Mouse (Mus musculus) MEL (cell line): ENCODE data around the gene Srsf10. TPM values are rescaled to one million over a fixed set of nuclear protein-coding genes. Genes with fewer than 3 reads are reported as not detected.

Experiments
- DNase-seq: peaks from one replicate; pipeline ENCODE4 v3.0.0; 2011; ENCODE audit warnings: low read depth, low spot score
- H3K27ac ChIP-seq: 2 replicates; pipeline ENCODE4 v1.5.1; 2012; ENCODE audit warnings: low read depth, mild to moderate bottlenecking, control low read depth, low read length, moderate library complexity; ENCODE audit not compliant: control insufficient read depth
- H3K27me3 ChIP-seq, 2 experiments: fragments of 150-350 bp in 1 of 2; sonication (generic) in 1 of 2; 2 replicates each; pipeline ENCODE4 v1.6.1; 2012; ENCODE audit warnings: low read length in 2 of 2, mild to moderate bottlenecking in 2 of 2, improper control_type of control experiment in 1 of 2, moderate library complexity in 1 of 2; ENCODE audit not compliant: insufficient read depth in 2 of 2, control insufficient read depth in 1 of 2
- H3K36me3 ChIP-seq, 2 experiments: 2 replicates each; pipeline ENCODE4 v1.6.1; 2012 to 2014; ENCODE audit warnings: low read length in 2 of 2, improper control_type of control experiment in 1 of 2, inconsistent platforms in 1 of 2, mild to moderate bottlenecking in 1 of 2; ENCODE audit not compliant: insufficient read depth in 2 of 2, control insufficient read depth in 1 of 2
- H3K4me1 ChIP-seq, 2 experiments: fragments of 150-350 bp in 1 of 2; sonication (generic) in 1 of 2; 2 replicates each; pipeline ENCODE4 v1.6.1; 2012; ENCODE audit warnings: low read length in 2 of 2, improper control_type of control experiment in 1 of 2, mild to moderate bottlenecking in 1 of 2; ENCODE audit not compliant: insufficient read depth in 2 of 2, control insufficient read depth in 1 of 2
- H3K4me3 ChIP-seq, 2 experiments: fragments of 150-350 bp in 1 of 2; sonication (generic) in 1 of 2; 2 replicates each; pipeline ENCODE4 v1.5.1; 2012; ENCODE audit warnings: low read depth in 2 of 2, low read length in 2 of 2, mild to moderate bottlenecking in 2 of 2, moderate library complexity in 2 of 2, control low read depth in 1 of 2, improper control_type of control experiment in 1 of 2; ENCODE audit not compliant: control insufficient read depth in 1 of 2, insufficient read depth in 1 of 2
- H3K79me2 ChIP-seq: 2 replicates; pipeline ENCODE4 v1.6.1; 2012; ENCODE audit warnings: mild to moderate bottlenecking, low read length, moderate library complexity; ENCODE audit not compliant: control insufficient read depth, poor library complexity, insufficient read depth
- H3K9ac ChIP-seq: 2 replicates; pipeline ENCODE4 v1.6.1; 2012; ENCODE audit warnings: low read depth, mild to moderate bottlenecking, control low read depth, low read length, moderate library complexity; ENCODE audit not compliant: control insufficient read depth, poor library complexity, severe bottlenecking
- H3K9me3 ChIP-seq: fragments of 150-350 bp; sonication (generic); replicated peaks from 2 replicates; pipeline ENCODE4 v1.6.1; 2012; ENCODE audit warnings: mild to moderate bottlenecking, low read length, improper control_type of control experiment, moderate library complexity; ENCODE audit not compliant: insufficient read depth
- CHD1 ChIP-seq: IDR thresholded peaks from 2 replicates; pipeline ENCODE4 v1.6.1; 2012; ENCODE audit warnings: low read depth, mild to moderate bottlenecking, inconsistent platforms, low read length, improper control_type of control experiment
- CHD2 ChIP-seq: IDR thresholded peaks from 2 replicates; pipeline ENCODE4 v1.6.1; 2011; ENCODE audit warnings: low read length, improper control_type of control experiment
- CTCF ChIP-seq, 3 experiments: IDR thresholded peaks in 2 of 3; conservative IDR thresholded peaks in 1 of 3; 2 replicates each; pipeline ENCODE4 v1.5.1; 2011 to 2012; ENCODE audit warnings: low read length in 3 of 3, low read depth in 2 of 3, mild to moderate bottlenecking in 2 of 3, improper control_type of control experiment in 1 of 3, inconsistent platforms in 1 of 3, mixed read lengths in 1 of 3, moderate library complexity in 1 of 3; ENCODE audit not compliant: control insufficient read depth in 1 of 3, insufficient read depth in 1 of 3, poor library complexity in 1 of 3, severe bottlenecking in 1 of 3
- ELF1 ChIP-seq: IDR thresholded peaks from 2 replicates; pipeline ENCODE4 v1.6.1; 2014; ENCODE audit warnings: low read depth, mild to moderate bottlenecking, inconsistent platforms, low read length, improper control_type of control experiment, moderate library complexity
- ETS1 ChIP-seq: IDR thresholded peaks from 2 replicates; pipeline ENCODE4 v1.6.1; 2012; ENCODE audit warnings: low read depth, mild to moderate bottlenecking, inconsistent platforms, low read length, improper control_type of control experiment, moderate library complexity
- GABPA ChIP-seq: IDR thresholded peaks from 2 replicates; pipeline ENCODE4 v1.6.1; 2012; ENCODE audit warnings: low read depth, mild to moderate bottlenecking, inconsistent platforms, low read length, improper control_type of control experiment, moderate library complexity
- GATA1 ChIP-seq: IDR thresholded peaks from 2 replicates; pipeline ENCODE4 v1.6.1; 2011; ENCODE audit warnings: low read depth, low read length, improper control_type of control experiment
- JUND ChIP-seq: IDR thresholded peaks from 2 replicates; pipeline ENCODE4 v1.6.1; 2011; ENCODE audit warnings: low read depth, mild to moderate bottlenecking, improper control_type of control experiment, low read length
- MAFK ChIP-seq: IDR thresholded peaks from 2 replicates; pipeline ENCODE4 v1.6.1; 2011; ENCODE audit warnings: low read depth, mild to moderate bottlenecking, low read length, improper control_type of control experiment, borderline replicate concordance
- MAX ChIP-seq: IDR thresholded peaks from 2 replicates; pipeline ENCODE4 v1.6.1; 2011; ENCODE audit warnings: low read length, improper control_type of control experiment
- MEF2A ChIP-seq: IDR thresholded peaks from 2 replicates; pipeline ENCODE4 v1.6.1; 2014; ENCODE audit warnings: low read depth, mild to moderate bottlenecking, inconsistent platforms, low read length, improper control_type of control experiment; ENCODE audit not compliant: poor library complexity, insufficient replicate concordance, severe bottlenecking; ENCODE audit errors: extremely low read depth
- MXI1 ChIP-seq: IDR thresholded peaks from 2 replicates; pipeline ENCODE4 v1.6.1; 2011; ENCODE audit warnings: mild to moderate bottlenecking, low read depth, low read length, improper control_type of control experiment
- MYB ChIP-seq: IDR thresholded peaks from 2 replicates; pipeline ENCODE4 v1.6.1; 2011; ENCODE audit warnings: mild to moderate bottlenecking, low read depth, low read length, improper control_type of control experiment
- MYC ChIP-seq: IDR thresholded peaks from 2 replicates; pipeline ENCODE4 v1.6.1; 2011; ENCODE audit warnings: low read depth, mild to moderate bottlenecking, low read length, improper control_type of control experiment, moderate library complexity
- NELFE ChIP-seq: IDR thresholded peaks from 2 replicates; pipeline ENCODE4 v1.6.1; 2011; ENCODE audit warnings: low read depth, low read length, improper control_type of control experiment
- POLR2A ChIP-seq, 2 experiments: IDR thresholded peaks; 2 replicates each; pipeline ENCODE4 v1.6.1; 2011 to 2012; ENCODE audit warnings: low read length in 2 of 2, mild to moderate bottlenecking in 2 of 2, control low read depth in 1 of 2, improper control_type of control experiment in 1 of 2, low read depth in 1 of 2, moderate library complexity in 1 of 2; ENCODE audit not compliant: control insufficient read depth in 1 of 2, insufficient read depth in 1 of 2, poor library complexity in 1 of 2
- POLR2AphosphoS2 ChIP-seq: IDR thresholded peaks from 2 replicates; pipeline ENCODE4 v1.6.1; 2011; ENCODE audit warnings: low read length, improper control_type of control experiment
- POLR2AphosphoS5 ChIP-seq: IDR thresholded peaks from 2 replicates; pipeline ENCODE4 v1.6.1; 2012; ENCODE audit warnings: low read depth, borderline replicate concordance, mild to moderate bottlenecking, inconsistent platforms, low read length, moderate library complexity, mixed read lengths
- SIN3A ChIP-seq: IDR thresholded peaks from 2 replicates; pipeline ENCODE4 v1.6.1; 2012; ENCODE audit warnings: low read length, improper control_type of control experiment, inconsistent platforms
- SMC3 ChIP-seq: IDR thresholded peaks from 2 replicates; pipeline ENCODE4 v1.6.1; 2011; ENCODE audit warnings: low read depth, low read length, improper control_type of control experiment
- TAL1 ChIP-seq: IDR thresholded peaks from 2 replicates; pipeline ENCODE4 v1.6.1; 2012; ENCODE audit warnings: mild to moderate bottlenecking, inconsistent platforms, low read length, moderate library complexity, mixed read lengths
- TBP ChIP-seq: IDR thresholded peaks from 2 replicates; pipeline ENCODE4 v1.8.0; 2011; ENCODE audit warnings: low read depth, low read length, improper control_type of control experiment
- UBTF ChIP-seq: IDR thresholded peaks from 2 replicates; pipeline ENCODE4 v1.6.1; 2012; ENCODE audit warnings: low read depth, mild to moderate bottlenecking, inconsistent platforms, low read length, improper control_type of control experiment, moderate library complexity, borderline replicate concordance; ENCODE audit not compliant: insufficient read depth
- USF1 ChIP-seq: IDR thresholded peaks from 2 replicates; pipeline ENCODE4 v1.6.1; 2014; ENCODE audit warnings: low read depth, mild to moderate bottlenecking, inconsistent platforms, low read length, improper control_type of control experiment, moderate library complexity
- ZC3H11A ChIP-seq: IDR thresholded peaks from 2 replicates; pipeline ENCODE4 v1.6.1; 2012; ENCODE audit warnings: low read depth, mild to moderate bottlenecking, inconsistent platforms, low read length, improper control_type of control experiment
- ZMIZ1 ChIP-seq: IDR thresholded peaks from 2 replicates; pipeline ENCODE4 v1.6.1; 2012; ENCODE audit warnings: low read depth, mild to moderate bottlenecking, inconsistent platforms, low read length, improper control_type of control experiment, moderate library complexity
- ZNF384 ChIP-seq: IDR thresholded peaks from 2 replicates; pipeline ENCODE4 v1.6.1; 2012; ENCODE audit warnings: low read depth, mild to moderate bottlenecking, inconsistent platforms, low read length, improper control_type of control experiment
- polyA plus RNA-seq, 2 experiments: library from polyadenylated mRNA; stranded (reverse) in 1 of 2; unstranded in 1 of 2; fragments of >175 nt in 1 of 2; fragments of >200 nt in 1 of 2; gene quantifications; 2 replicates each; pipeline versions ENCODE4 v1.2.1 to v1.2.4; 2012; ENCODE audit warnings: low replicate concordance in 2 of 2, low read depth in 1 of 2; ENCODE audit not compliant: insufficient read length in 2 of 2, insufficient read depth in 1 of 2, missing spikeins in 1 of 2
- total RNA-seq: library from RNA; depleted of rRNA; stranded (reverse); fragments of 300-350 nt; gene quantifications from 2 replicates; pipeline ENCODE4 v1.2.3, GENCODE M21; 2012

The Srsf10 gene
- total and polyA plus RNA-seq, 3 experiments: 142 to 361 (median 222) TPM

GRCm38 (mm10) chr4:135823298-135823697, 32.2 kb upstream of the Srsf10 start (continued):
- TF ChIP-seq JUND: no peak
- TF ChIP-seq CHD2: no peak
- no peak for TF ChIP-seq MYC
- no peak for TF ChIP-seq ZMIZ1
- no peak for TF ChIP-seq POLR2AphosphoS5
- TF ChIP-seq POLR2AphosphoS2: no peak
- TF ChIP-seq MAFK: no peak
- TF ChIP-seq ETS1: no peak
- TF ChIP-seq MAX: no peak
- TF ChIP-seq MEF2A: no peak
- TF ChIP-seq USF1: no peak
- no peak for TF ChIP-seq NELFE
- no peak for TF ChIP-seq GABPA
- no peak for TF ChIP-seq ZNF384
- TF ChIP-seq POLR2A (IDR thresholded peaks at IDR 0.05; ENCODE audit: control insufficient read depth in 1 of 2, insufficient read depth in 1 of 2, low read depth in 1 of 2, low read length in 2 of 2, poor library complexity in 1 of 2): no peak
- no peak for TF ChIP-seq UBTF
- TF ChIP-seq SIN3A: no peak

DNA sequence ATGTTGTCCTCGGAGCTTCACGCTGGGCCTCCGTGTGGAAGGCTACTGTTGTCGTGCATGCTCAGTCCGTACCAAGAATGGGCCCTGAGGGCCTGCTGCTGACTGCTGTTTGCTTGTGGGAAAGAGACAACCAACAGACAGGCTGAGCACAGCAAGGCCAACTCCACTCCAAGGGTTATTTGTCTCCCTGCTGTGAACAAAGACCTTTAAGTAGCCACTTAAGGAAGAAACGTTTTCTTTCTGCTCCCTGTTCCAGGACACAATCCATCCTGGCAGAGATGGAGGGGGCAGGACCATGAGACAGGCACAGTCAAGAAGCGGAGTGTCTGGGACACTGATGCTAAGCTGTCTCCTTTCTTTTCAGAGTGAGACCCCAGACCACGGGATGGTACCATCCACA, 31.3 kb upstream of the Srsf10 start:
- Histone ChIP-seq H3K9ac (no peak overlapping the region), H3K4me1 (peaks cover 0 to 6% of the 10 kb centered on the region in 2 experiments; a peak in 1 of 4 replicates), H3K4me3 (no peak overlapping the region), H3K27ac (no peak overlapping the region), H3K27me3 (no peaks in the 10 kb centered on the region), H3K36me3 (no peaks in the 10 kb centered on the region), H3K79me2 (no peaks in the 10 kb centered on the region), H3K9me3 (no peaks in the 10 kb centered on the region)
- TF ChIP-seq POLR2A (IDR thresholded peaks at IDR 0.05; ENCODE audit: control insufficient read depth in 1 of 2, insufficient read depth in 1 of 2, low read depth in 1 of 2, low read length in 2 of 2, poor library complexity in 1 of 2): no peak
- no peak for TF ChIP-seq MEF2A
- TF ChIP-seq ZC3H11A: no peak
- TF ChIP-seq MYC: no peak
- DNase-seq: no peak

DNA sequence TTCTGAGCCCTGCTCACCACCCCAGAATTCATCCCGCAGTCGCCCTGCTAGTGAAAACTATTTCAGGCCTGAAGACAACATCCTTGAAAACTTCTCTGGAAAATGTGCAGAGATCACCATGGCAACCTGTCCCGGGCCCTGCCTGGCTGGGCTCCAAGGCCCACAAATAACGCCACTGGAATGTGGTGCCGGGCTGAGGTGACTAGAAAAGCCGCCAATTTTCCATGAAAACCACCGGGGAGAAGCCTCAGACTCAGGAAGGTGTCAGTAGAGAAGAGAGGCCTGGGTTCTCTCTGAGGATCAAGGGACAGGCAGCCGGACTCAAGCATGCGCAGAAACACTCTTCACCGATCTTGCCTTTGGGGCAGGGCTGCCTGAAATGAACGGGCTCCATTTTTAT, 27.1 kb upstream of the Srsf10 start:
- no peaks in the 10 kb centered on the region for H3K79me2 ChIP-seq
- no peak for DNase-seq
- H3K4me3 ChIP-seq: no peak overlapping the region
- TF ChIP-seq TBP: no peak
- no peak for TF ChIP-seq ETS1
- no peak for TF ChIP-seq POLR2A (IDR thresholded peaks at IDR 0.05; ENCODE audit: control insufficient read depth in 1 of 2, insufficient read depth in 1 of 2, low read depth in 1 of 2, low read length in 2 of 2, poor library complexity in 1 of 2)
- no peak for TF ChIP-seq ELF1
- TF ChIP-seq MYC: no peak
- TF ChIP-seq MAX: no peak
- TF ChIP-seq SIN3A: no peak
- no peak for TF ChIP-seq POLR2AphosphoS2
- TF ChIP-seq TAL1: no peak
- TF ChIP-seq POLR2AphosphoS5: no peak
- TF ChIP-seq CTCF (IDR thresholded peaks at IDR 0.05 in 2 of 3, conservative IDR thresholded peaks at IDR 0.05 in 1 of 3; ENCODE audit: control insufficient read depth in 1 of 3, insufficient read depth in 1 of 3, low read depth in 2 of 3, low read length in 3 of 3, poor library complexity in 1 of 3, severe bottlenecking in 1 of 3): no peak
- no peak for TF ChIP-seq ZMIZ1
- no peak for TF ChIP-seq ZC3H11A
- no peak for TF ChIP-seq CHD1
- TF ChIP-seq SMC3: no peak
- TF ChIP-seq UBTF: no peak
- no peak for TF ChIP-seq GATA1
- TF ChIP-seq MXI1: no peak
- no peak for TF ChIP-seq MYB
- peaks cover 0 to 6% of the 10 kb centered on the region in 2 experiments; a peak in 1 of 4 replicates for H3K4me1 ChIP-seq
- H3K27ac ChIP-seq: no peak overlapping the region
- no peaks in the 10 kb centered on the region for H3K36me3 ChIP-seq
- H3K27me3 ChIP-seq: 0 out of 4 replicates have a peak, but pooled peaks cover 0 to 2% of the 10 kb centered on the region in 2 experiments
- H3K9ac ChIP-seq: no peak overlapping the region
- H3K9me3 ChIP-seq: no peaks in the 10 kb centered on the region
